Mouse (Mus musculus) adrenal gland, adult 2 months (tissue): ENCODE measurements around the gene Mad2l1. TPM values are rescaled to one million over a fixed set of nuclear protein-coding genes. Genes with fewer than 3 reads are reported as not detected.

Experiments
- DNase-seq: peaks from one replicate; pipeline ENCODE4 v3.0.0; 2021
- long read RNA-seq: library from polyadenylated mRNA; stranded (forward); transcript quantifications from one replicate; pipeline ENCODE4 v2.0.0, GENCODE M21; 2021
- polyA plus RNA-seq: library from polyadenylated mRNA; depleted of rRNA; stranded (reverse); fragments of >200 nt; gene quantifications from 2 replicates; pipeline ENCODE4 v1.2.3, GENCODE M21; 2012; rRNA removed
- total RNA-seq, 2 experiments: library from RNA; stranded (reverse); gene quantifications; 2 replicates each; pipeline ENCODE4 v1.2.3; 2021

Mad2l1 gene
- total RNA-seq (1 to 10 TPM; 4.4 to 5.0 TPM), polyA plus RNA-seq (0.64 and 0.74 TPM in 2 replicates)
- long read RNA-seq, full-length matches to known transcripts = 2 of 3 reads
- long read RNA-seq, partial matches to known transcripts = 1 of 3 reads
- long read RNA-seq, other reads (novel, unspliced or antisense) = 0 of 3 reads

DNA sequence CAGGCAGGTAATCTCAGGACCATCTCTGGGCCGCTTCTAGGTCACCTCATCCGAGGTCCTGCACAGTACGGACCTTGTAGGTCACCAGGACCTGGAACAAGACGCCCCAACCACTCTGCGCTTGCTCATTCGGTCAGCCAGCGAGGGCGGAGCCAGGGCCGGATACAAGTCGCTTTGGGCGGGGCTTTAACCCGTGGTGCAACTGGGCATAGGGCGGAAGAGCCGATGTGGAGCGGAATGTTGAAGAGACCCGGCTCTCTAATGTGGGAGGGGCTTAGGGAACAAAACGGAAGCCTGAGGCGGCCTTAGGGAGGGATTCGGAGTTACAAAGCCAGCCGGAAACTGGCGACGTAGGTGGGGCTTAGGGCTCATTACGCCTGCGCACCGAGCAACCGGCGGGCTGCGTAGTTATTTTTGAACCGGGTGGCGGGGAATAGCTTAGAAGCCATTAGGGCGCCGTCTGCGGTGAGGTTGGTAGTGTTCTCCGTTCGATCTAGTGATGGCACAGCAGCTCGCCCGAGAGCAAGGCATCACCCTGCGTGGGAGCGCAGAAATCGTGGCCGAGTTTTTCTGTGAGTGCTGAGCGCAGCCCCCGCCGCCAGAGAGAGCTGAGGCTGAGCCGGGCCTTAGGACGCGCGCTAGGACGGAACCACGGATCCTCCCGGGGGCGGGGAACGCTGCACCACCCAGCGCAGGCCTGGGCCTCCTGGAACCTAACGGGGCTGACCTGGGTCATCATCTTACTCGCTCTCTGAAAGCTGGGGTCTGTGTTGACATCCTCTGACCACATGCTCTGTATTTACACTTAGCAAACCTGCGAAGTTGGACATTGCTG, at the start of gene Mad2l1:
TSS of gene Mad2l1 (plus strand) at position 363 of the 835 bp plus-strand sequence.
- DNase-seq = peak; percentile 98

DNA sequence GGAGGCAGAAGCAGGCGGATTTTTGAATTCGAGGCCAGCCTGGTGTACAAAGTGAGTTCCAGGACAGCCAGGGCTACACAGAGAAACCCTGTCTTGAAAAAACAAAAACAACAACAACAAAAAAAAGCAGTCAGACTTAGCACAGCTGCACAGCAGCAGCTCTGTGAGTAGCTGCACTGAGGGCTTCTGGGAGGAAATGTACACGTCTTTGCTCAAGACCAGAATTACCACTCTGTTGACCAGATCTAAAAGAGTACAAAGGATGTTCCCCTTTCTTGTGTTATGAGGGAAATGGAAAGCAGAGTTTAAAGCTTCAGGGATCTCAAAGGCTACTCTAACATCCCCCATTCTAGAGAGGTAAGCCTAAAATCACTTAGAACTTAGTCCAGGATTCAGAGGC, 41.5 kb upstream of the Mad2l1 start:
- no peak for DNase-seq

DNA sequence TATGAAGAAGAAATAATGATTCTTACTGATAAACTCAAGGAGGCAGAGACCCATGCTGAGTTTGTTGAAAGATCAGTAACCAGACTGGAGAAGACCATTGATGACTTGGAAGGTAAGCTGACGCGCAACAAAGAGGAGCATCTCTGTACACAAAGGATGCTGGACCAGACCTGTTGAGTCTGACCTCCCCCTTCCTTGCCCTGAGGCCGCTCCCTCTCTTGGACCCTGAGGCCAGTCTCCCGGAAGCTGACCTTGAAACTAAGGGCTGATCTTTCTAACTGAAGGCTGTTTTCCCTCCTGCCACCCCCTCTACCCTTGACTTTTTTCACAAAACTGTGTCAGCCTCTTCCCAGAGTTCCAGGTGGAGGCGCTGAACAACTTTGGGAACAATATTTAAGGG, 18.8 kb upstream of the Mad2l1 start:
- DNase-seq = no peak

DNA sequence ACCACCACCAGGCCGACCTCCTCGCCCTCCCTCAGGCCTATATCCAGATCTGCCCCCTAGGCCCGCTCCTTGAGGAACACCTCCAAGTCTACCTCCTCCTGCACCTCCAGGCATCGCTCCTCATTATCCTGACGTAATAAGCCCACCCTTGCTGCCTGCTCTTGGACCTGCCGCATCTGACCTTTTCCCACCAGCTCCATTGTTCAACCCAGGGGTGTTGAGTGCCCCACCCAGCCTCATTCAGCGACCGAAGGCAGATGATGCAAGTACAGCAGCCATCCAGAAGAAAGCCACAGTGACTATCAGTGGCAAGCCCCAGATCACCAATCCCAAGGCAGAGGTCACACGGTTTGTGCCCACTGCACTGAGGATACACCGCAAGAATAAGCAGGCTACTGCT, 6.8 kb upstream of the Mad2l1 start:
- DNase-seq = no peak

DNA sequence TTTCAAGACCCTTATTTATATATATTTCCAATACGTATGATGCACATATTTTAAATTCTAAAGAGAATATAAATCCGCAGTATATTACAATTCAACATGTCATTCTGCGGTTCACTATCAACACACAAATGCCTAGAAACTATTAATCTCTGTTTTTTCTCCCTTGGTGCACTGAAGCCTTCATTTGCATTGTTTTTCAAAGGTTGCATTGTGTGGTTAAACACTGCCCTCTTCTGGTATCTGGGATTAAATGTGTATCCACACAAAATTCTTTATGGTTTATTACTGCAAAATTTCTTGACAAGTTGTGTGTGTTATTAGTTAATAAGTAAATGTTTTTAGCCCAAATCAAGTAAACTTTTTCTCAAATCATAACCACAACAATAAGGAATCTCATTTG, 1.9 kb upstream of the Mad2l1 start:
- peak; percentile 4 for DNase-seq

DNA sequence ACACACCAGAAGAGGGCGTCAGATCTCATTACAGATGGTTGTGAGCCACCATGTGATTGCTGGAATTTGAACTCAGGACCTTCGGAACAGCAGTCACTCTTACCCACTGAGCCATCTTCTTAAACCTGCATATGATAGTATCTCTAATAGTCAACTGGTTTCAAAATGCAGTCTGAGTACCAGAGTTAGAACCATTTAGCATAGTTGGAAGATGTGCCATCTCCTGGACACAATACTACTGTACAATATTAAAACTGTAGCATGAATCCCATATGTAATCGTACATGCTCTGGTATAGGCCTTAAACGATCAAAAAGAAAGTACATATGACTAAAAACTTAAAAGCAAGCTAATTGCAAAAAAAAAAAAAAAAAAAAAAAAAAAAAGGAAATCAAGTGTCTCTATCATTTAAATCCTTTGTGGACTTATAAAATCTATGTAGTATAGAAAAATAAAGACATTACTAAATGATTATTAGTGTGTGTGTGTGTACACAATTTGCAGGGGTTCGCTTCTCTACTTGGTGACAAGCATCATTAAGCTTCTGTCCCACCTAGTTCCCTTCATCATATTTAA, 736 bp upstream of the Mad2l1 start:
- no peak for DNase-seq

DNA sequence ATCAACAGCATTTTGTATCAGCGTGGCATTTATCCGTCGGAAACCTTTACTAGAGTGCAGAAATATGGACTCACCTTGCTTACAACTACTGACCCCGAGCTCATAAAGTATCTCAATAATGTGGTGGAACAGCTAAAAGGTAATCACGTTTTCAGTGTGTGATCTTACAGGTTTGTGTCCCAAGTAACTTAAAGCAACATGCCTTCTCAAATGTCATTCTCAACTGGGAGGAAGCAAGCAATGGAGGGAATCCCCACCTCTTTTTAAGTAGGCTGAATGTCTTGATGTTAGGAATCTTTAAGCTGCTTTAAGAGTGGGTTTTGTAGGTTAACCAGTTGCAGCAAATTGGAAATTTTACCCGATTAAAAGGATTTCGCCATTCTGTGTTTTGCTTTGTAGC, 776 bp downstream of the Mad2l1 start:
- no peak for DNase-seq

DNA sequence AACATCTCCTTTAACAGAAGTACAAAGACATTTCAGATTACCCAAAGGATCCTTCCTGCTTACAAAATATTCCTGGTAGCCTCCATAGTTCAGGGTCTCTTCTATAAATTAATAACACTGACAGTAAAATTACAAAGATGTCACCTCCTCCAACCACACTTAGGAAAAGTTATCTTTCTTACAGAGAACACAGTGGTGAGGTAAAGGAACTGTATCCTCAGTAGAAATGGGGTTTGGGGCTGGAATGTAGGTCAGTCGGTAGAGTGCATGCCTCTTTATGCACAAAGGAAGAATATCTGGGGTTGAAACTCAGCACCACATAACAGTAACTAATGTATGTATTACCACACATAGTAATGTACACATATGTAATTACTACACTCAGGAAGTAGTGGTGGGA, 24.8 kb downstream of the Mad2l1 start, which contains the start of gene Vmn1r32:
TSS of gene Vmn1r32 (minus strand) at position 101 of the 400 bp plus-strand sequence.
- DNase-seq = no peak

DNA sequence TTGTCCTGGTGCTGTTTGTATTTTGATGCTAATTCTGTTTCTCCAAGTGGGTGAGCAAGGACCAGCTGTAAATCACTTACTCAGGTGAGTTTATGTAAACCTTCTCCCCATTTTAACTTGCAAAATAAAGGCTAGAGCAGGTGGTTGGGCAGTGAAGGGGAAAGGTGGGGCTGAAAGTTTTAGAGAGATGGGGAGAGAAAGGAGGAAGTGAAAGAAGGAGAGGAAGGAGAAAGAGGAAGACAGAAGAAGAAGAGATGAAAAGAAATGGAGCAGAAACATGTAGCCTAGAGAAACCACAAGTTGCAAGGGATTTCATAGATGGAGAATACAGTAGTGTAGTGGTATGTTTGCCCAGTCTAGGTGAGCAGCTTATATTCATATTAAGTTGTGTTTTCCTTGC, 60.6 kb downstream of the Mad2l1 start:
- DNase-seq = no peak

Other genes with a start within 250 kb of the Mad2l1 start
- gene Vmn1r32, start 24.7 kb downstream of the Mad2l1 start, total RNA-seq = not detected
- gene Vmn1r32, start 24.7 kb downstream of the Mad2l1 start, polyA plus RNA-seq = not detected in 2 replicates
- not detected for gene Vmn1r33, start 82.9 kb downstream of the Mad2l1 start, total RNA-seq
- gene Vmn1r33, start 82.9 kb downstream of the Mad2l1 start, polyA plus RNA-seq = not detected in 2 replicates
- not detected for gene Vmn1r34, start 108.5 kb downstream of the Mad2l1 start, total RNA-seq
- not detected in 2 replicates for gene Vmn1r34, start 108.5 kb downstream of the Mad2l1 start, polyA plus RNA-seq
- not detected for gene Vmn1r35, start 150.5 kb downstream of the Mad2l1 start, total RNA-seq
- not detected in 2 replicates for gene Vmn1r35, start 150.5 kb downstream of the Mad2l1 start, polyA plus RNA-seq
- gene Vmn1r36, start 183.8 kb downstream of the Mad2l1 start, total RNA-seq = not detected
- not detected in 2 replicates for gene Vmn1r36, start 183.8 kb downstream of the Mad2l1 start, polyA plus RNA-seq
- gene Vmn1r37, start 194.0 kb downstream of the Mad2l1 start, total RNA-seq = not detected
- not detected in 2 replicates for gene Vmn1r37, start 194.0 kb downstream of the Mad2l1 start, polyA plus RNA-seq
- gene Vmn1r38, start 247.2 kb downstream of the Mad2l1 start, total RNA-seq = not detected
- not detected in 2 replicates for gene Vmn1r38, start 247.2 kb downstream of the Mad2l1 start, polyA plus RNA-seq